Mouse (Mus musculus): ENCODE results near the gene Sptssb. TPM values are rescaled to one million over a fixed set of nuclear protein-coding genes. Genes with fewer than 3 reads are reported as not detected.

Gene Sptssb
- polyA plus RNA-seq, 1 experiment from 2014 or later, result 7.5 TPM

GRCm38 (mm10) chr3:69797969-69798368 is 61.8 kb downstream of the Sptssb start:
- no peaks in the 10 kb centered on the region for H3K27me3 ChIP-seq
- no peaks in the 10 kb centered on the region for H3K36me3 ChIP-seq
- no peak overlapping the region for H3K9ac ChIP-seq
- H3K4me1 ChIP-seq, result no peaks in the 10 kb centered on the region
- H3K9me3 ChIP-seq (replicated peaks), result no peaks in the 10 kb centered on the region; the same call in 1 of the 2 replicates
- ATAC-seq (ENCODE audit: insufficient number of reproducible peaks, low FRiP score, low TSS enrichment, low read depth), result no peak
- H3K4me3 ChIP-seq (replicated peaks), result no peak overlapping the region
- no peak overlapping the region for H3K27ac ChIP-seq (replicated peaks)
- WGBS, result 85% methylated on average over 2 of the region's 2 CpGs
- no peak overlapping the region for H3K4me2 ChIP-seq (replicated peaks)

- 73% methylated on average over 4 of the region's 4 CpGs for WGBS
Observed at GRCm38 (mm10) chr3:69797533-69797932, 62.2 kb downstream of the Sptssb start.

GRCm38 (mm10) chr3:69792823-69793417 is 66.8 kb downstream of the Sptssb start:
- no peaks in the 10 kb centered on the region; the same call in 1 of the 2 replicates for H3K9me3 ChIP-seq (replicated peaks)
- no peaks in the 10 kb centered on the region for H3K27me3 ChIP-seq
- no peaks in the 10 kb centered on the region for H3K36me3 ChIP-seq
- no peak overlapping the region for H3K9ac ChIP-seq
- H3K4me1 ChIP-seq, result no peaks in the 10 kb centered on the region
- 64% methylated on average over 3 of the region's 3 CpGs for WGBS
- no peak overlapping the region for H3K27ac ChIP-seq (replicated peaks)
- no peak for ATAC-seq (ENCODE audit: insufficient number of reproducible peaks, low FRiP score, low TSS enrichment, low read depth)
- H3K4me2 ChIP-seq (replicated peaks), result no peak overlapping the region
- no peak overlapping the region for H3K4me3 ChIP-seq (replicated peaks)

More at GRCm38 (mm10) chr3:69797533-69797932, 62.2 kb downstream of the Sptssb start:
- no peaks in the 10 kb centered on the region for H3K27me3 ChIP-seq
- no peak overlapping the region for H3K27ac ChIP-seq (replicated peaks)
- ATAC-seq (ENCODE audit: insufficient number of reproducible peaks, low FRiP score, low TSS enrichment, low read depth), result no peak
- no peak overlapping the region for H3K4me3 ChIP-seq (replicated peaks)
- H3K9me3 ChIP-seq (replicated peaks), result no peaks in the 10 kb centered on the region; the same call in 1 of the 2 replicates
- H3K9ac ChIP-seq, result no peak overlapping the region
- H3K4me2 ChIP-seq (replicated peaks), result no peak overlapping the region
- H3K4me1 ChIP-seq, result no peaks in the 10 kb centered on the region
- H3K36me3 ChIP-seq, result no peaks in the 10 kb centered on the region

GRCm38 (mm10) chr3:69779246-69779796 is 80.4 kb downstream of the Sptssb start:
- Histone ChIP-seq H3K9ac (no peak overlapping the region), H3K4me3 (replicated peaks) (no peak overlapping the region), H3K9me3 (replicated peaks) (no peaks in the 10 kb centered on the region), H3K27ac (replicated peaks) (no peak overlapping the region), H3K36me3 (no peaks in the 10 kb centered on the region), H3K4me1 (no peaks in the 10 kb centered on the region), H3K4me2 (replicated peaks) (no peak overlapping the region), H3K27me3 (no peaks in the 10 kb centered on the region)
- no peak for ATAC-seq (ENCODE audit: insufficient number of reproducible peaks, low FRiP score, low TSS enrichment, low read depth)
- 61% methylated on average over 4 of the region's 4 CpGs for WGBS

GRCm38 (mm10) chr3:69773356-69773755 is 86.4 kb downstream of the Sptssb start:
- ATAC-seq (ENCODE audit: insufficient number of reproducible peaks, low FRiP score, low TSS enrichment, low read depth), result no peak
- WGBS, result 84% methylated on average over 4 of the region's 4 CpGs

More at GRCm38 (mm10) chr3:69773356-69773755, 86.4 kb downstream of the Sptssb start:
- H3K4me2 ChIP-seq (replicated peaks), result no peak overlapping the region
- H3K36me3 ChIP-seq, result no peaks in the 10 kb centered on the region
- H3K4me1 ChIP-seq, result no peaks in the 10 kb centered on the region
- H3K9ac ChIP-seq, result no peak overlapping the region
- H3K9me3 ChIP-seq (replicated peaks), result no peaks in the 10 kb centered on the region
- no peak overlapping the region for H3K27ac ChIP-seq (replicated peaks)
- H3K27me3 ChIP-seq, result no peaks in the 10 kb centered on the region
- no peak overlapping the region for H3K4me3 ChIP-seq (replicated peaks)

Other genes with a start within 250 kb of the Sptssb start
- gene Nmd3, start 138.0 kb downstream of the Sptssb start, polyA plus RNA-seq (2015; fragmentation: Nextera tagmentation; extraction: Ambion mirVana), result 118 and 120 TPM in 2 replicates
- gene Otol1, start 147.7 kb upstream of the Sptssb start, polyA plus RNA-seq (2015; fragmentation: Nextera tagmentation; extraction: Ambion mirVana), result not detected in 2 replicates

Measured in embryonic facial prominence, embryonic 15.5 days (tissue).